Mouse (Mus musculus) urinary bladder, postnatal 25 days (tissue): Measurements from ENCODE around the gene Mrtfb.
"Not testable (repeated sequence)": the region's sequence is repeated elsewhere in the genome, so short reads cannot be mapped to it uniquely, and the experiment has no call there.

Source experiments
- DNase-seq: peaks from one replicate; pipeline ENCODE4 v3.0.0; 2022; ENCODE audit warnings: low spot score

The Mrtfb gene

GRCm38 (mm10) chr16:13276258-13276657 is 20.0 kb downstream of the Mrtfb start:
- no peak for DNase-seq

GRCm38 (mm10) chr16:13276709-13277399 is 20.6 kb downstream of the Mrtfb start:
- DNase-seq = no peak

DNA sequence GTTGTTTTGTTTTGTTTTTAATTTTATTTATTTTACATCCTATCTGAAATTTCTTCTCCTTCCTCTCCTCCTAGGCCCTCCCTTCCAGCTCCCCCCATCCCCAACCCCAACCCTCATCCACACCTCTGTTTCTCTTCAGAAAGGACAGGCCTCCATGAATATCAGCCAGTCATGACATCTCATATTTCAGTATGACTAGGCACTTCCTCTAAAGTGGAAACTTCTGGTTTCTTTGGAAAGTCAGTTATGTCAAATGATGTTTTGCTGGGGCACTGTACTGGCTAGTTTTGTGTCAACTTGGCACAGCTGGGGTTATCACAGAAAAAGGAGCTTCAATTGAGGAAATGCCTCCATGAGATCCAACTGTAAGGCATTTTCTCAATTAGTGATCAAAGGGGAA is 30.1 kb downstream of the Mrtfb start:
- DNase-seq = not testable (repeated sequence)

DNA sequence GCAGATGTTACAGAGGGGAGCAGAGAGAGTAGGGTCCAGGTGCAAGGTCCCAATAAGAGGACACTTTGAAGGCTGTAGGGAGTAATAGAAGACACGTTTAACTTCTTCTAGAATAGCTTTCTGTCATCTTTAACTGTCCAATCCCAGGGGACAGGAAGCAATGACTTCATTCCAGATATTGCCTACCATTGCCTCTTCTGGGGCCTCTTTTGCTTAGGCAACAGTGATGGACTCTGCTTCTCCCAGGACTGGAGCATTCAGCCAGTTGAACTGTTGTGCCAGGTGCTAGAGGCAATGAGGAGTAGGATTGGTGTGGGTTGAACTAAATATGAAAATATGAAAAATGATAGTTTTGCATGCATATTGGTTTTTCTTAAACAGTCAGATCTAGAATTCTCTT is 41.6 kb downstream of the Mrtfb start:
- no peak for DNase-seq

GRCm38 (mm10) chr16:13298991-13299390 is 42.7 kb downstream of the Mrtfb start:
- no peak for DNase-seq

DNA sequence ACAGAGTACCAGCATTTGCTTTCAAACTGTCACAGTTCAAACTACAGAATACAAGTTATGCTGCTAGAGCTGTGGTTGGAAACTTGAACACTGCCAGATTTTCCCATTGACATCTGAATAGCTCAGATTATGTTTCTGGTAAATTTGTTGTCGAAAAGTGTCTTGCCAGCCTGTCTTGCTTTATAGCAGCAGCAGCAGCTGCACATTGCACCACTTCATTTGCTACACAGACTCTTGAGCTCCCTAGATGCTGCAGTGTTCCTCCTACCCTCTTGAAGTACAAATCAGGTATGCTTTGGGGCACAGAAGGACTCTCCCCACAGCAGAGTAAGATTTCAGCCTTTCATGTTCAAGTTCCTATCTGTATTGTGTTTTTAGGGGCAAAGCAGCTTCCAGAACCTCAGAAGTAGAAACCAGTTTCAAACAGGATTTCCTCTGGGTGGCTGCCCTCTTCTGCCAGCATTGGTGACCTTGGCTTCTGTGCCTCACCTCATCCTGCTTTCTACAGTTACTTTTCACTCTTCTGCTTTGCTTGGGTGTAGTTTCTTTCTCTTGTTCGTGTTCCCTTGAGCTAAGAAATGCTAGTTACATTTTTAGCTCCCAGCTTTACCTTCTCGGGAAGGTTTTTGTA is 49.9 kb downstream of the Mrtfb start:
- DNase-seq = no peak

DNA sequence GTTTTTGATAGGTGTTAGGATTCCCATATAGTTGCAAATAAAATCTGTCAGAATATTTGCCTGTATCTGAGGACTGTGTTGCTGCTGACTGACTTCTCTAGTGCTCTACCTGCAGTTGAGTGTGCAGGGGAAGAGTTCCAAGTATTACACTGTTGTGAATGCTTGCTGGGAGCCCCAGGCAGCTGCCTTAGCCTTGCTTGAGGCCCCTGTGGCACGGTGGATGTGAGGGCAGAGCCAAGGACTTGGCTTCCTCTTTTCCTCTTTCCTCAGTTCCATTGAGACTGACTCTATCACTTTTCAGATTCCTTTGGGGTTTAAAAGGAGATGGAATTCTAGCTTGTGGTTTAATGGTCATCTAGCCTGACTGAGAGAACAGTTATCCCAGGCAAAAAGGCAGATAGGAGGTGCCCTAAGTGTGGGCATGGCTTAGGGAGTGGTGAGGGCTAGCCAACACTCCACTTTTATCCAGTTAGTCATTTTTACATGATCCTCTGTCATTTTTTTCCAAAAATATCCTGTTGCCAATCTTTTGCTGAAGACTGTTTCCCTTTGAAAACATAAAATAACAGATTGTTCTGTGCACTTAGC is 53.9 kb downstream of the Mrtfb start:
- DNase-seq = no peak

DNA sequence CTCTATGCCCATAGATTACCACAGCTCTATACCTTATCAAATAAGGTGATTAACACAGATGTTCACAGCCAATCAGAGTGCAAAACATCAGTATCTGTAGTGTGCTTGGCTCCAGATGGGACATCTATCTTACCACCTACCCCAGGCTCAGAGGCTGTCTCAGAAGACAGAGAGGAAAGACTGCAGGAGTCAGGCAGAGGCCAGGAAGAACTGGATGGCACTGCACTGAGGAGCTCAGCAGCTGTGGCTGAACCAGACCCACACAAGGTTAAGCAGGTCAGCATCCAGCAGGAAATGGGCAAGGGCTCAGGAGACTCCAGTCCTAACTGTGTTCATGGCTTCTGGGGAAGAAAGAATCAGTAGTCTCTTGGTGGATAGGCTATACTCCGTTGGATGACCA is 55.1 kb downstream of the Mrtfb start:
- no peak for DNase-seq

- no peak for DNase-seq
Measured at GRCm38 (mm10) chr16:13313096-13313719, 56.9 kb downstream of the Mrtfb start.

DNA sequence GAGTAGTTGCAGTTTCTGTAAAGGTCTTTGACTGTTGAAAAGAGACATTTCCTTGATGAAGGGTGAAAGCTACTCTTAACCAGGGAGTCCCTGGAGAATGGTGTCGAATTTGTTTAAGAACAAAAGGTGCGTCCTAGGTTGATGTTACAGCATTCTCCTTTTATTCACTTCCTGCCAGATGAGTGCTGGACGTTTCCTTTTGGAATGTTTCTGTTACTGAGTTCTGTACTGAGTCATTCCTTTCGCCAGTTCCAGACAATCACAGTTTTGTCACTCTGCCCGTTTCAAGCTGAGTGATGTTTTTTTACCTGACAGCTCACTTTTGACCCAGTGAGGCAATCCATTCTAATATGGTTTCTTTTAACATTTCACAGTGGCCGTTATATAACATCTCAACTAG is 67.5 kb downstream of the Mrtfb start:
- DNase-seq = no peak

DNA sequence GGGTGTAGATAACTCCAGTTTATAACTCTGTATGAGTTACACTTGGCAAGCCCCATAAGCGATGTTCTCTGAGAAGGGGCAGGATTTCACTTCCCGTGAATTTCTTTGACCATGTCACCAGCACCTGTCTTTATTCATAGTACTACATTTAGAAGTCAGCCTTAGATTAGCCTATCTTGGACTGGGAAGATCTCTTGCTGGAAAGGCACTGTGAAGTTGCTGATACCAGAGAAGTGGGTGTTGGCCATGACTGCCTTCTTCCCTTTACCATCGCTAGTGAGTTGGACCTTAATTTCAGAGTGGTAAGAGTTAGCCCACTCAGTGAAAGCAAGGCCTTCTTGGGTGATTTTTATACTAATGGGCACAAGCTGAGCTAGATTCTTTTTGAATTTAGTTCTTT is 70.3 kb downstream of the Mrtfb start:
- DNase-seq = no peak

DNA sequence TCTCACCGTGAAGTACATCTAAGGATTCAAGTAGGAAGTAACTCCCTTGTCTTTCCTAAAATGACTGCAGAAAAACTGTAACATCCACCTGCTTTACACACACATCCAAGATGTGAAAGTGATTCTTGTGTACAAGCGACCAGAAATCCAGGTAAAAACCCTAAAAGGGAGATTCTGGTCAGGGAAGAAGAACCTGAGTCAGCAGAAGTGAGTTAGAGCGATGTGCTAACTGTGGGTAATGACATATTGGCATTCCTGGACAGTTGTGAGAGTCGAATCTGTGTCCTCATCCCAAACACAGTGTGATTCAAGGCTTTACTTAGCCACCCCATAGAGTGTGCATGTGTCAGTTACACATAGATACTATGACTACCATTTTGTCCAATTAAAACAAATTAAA is 72.4 kb downstream of the Mrtfb start:
- no peak for DNase-seq

- DNase-seq = no peak
Measured at GRCm38 (mm10) chr16:13329640-13330039, 73.4 kb downstream of the Mrtfb start.

GRCm38 (mm10) chr16:13330221-13330659 is 74.0 kb downstream of the Mrtfb start:
- DNase-seq = no peak

- DNase-seq = no peak
Measured at GRCm38 (mm10) chr16:13331898-13332297, 75.6 kb downstream of the Mrtfb start.

GRCm38 (mm10) chr16:13332536-13332935 is 76.3 kb downstream of the Mrtfb start:
- DNase-seq = no peak

- no peak for DNase-seq
Measured at GRCm38 (mm10) chr16:13333781-13334341, 77.6 kb downstream of the Mrtfb start.

- no peak for DNase-seq
Measured at GRCm38 (mm10) chr16:13336503-13337230, 80.4 kb downstream of the Mrtfb start.

GRCm38 (mm10) chr16:13338094-13338493 is 81.8 kb downstream of the Mrtfb start:
- DNase-seq = no peak

DNA sequence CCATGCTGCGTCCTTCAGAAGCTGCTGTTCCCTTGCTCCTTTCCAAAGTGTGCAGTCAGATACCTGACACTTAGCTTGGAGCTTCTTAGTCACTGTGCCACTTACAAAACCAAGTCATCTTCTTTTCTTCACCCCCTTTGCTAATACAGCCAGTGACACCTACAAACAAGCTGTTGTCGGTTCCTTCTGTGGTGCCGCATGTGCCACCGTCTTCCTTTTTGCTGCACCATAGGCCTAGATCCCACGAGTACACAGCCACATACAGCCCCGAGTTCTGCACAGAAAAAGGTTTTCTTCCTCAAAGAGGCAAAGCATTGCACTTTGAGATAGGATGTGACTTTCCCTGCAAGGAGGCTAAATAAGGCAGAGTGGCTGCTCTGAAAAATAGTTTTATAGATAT is 83.2 kb downstream of the Mrtfb start:
- no peak for DNase-seq

GRCm38 (mm10) chr16:13345822-13346221 is 89.5 kb downstream of the Mrtfb start:
- not testable (repeated sequence) for DNase-seq

DNA sequence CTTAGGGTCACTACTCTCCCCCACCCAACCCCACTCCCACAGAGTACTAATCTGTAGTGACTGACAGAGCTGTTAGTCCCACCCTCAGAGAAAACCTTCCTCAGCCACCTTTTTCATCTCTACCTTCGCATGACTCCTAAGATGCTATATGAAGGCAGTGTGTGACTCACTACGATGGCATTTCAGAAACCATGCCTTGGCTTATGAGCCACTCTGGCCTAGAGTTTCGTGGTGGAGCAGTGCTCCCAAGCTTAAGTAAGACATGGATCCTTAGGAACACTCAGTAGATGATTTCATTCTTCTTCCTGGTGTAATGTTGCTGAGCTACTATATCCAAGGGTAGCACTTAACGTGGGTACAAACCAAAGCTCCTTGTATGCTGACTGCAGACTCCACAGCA is 94.4 kb downstream of the Mrtfb start:
- no peak for DNase-seq
